Mouse (Mus musculus) yolk sac, embryonic 10.5 days (tissue): Measurements from ENCODE around the gene Catsper2.

ENCODE experiments used
- DNase-seq: peaks from one replicate; pipeline ENCODE4 v3.0.0-alpha.2; 2017; ENCODE audit warnings: low spot score

Catsper2 gene

GRCm38 (mm10) chr2:121354378-121354777 lies 59.2 kb downstream of the Catsper2 start:
- DNase-seq: no peak

- no peak for DNase-seq
Observed at GRCm38 (mm10) chr2:121353156-121353555, 60.4 kb downstream of the Catsper2 start.
